Mouse (Mus musculus) bone marrow macrophage, adult 2 months (primary cell): ENCODE results near the gene Srp54a.

Source experiments
- CTCF ChIP-seq: IDR thresholded peaks from 2 replicates; pipeline ENCODE4 v1.5.1; 2012; ENCODE audit warnings: low read depth, mild to moderate bottlenecking, low read length, moderate library complexity
- POLR2A ChIP-seq: IDR thresholded peaks from 2 replicates; pipeline ENCODE4 v1.6.1; 2012; ENCODE audit warnings: mild to moderate bottlenecking, low read depth, low read length, borderline replicate concordance

DNA sequence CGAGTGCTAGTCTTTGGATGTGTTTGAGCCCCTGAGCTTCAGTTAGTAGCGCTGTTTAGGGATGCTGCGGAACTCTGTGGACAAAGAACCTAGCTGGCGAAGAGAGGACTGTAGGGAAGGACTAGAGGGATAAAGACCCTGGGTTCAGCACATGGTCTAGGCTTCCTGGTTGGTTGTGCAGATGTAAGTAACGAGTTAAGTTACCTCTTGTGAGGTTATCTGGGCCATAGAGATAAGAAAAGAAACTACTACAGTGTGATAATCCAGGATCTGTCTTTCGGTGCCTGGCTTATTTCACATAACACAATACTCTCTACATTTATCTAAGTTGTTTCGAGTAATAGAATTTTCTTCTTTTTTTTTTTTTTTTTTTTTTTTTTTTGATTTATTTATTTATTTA lies 6.4 kb upstream of the Srp54a start:
- TF ChIP-seq CTCF (no peak), POLR2A (no peak)
